9 mouse cellular contexts compared by ENCODE assay signal in the genomic region with DNA sequence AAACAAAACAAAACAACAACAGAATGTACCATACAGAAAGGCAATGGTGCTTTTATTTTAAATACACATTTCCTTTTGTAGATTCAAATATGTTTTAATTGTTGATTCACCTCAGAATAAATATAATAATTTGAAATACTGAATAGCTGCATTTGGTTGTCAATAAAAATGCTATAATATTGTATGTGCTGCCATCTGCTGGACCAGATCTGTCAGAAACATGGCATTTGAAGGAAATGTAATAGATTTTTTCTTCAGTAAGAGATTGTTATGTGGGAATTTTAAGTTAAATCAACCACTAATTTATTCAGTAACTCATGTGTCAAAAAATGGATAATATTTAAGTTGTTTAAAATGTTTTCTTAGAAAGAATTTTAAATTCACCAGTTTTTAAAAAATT. TPM values are rescaled to one million over a fixed set of nuclear protein-coding genes. Genes with fewer than 3 reads are reported as not detected.
DNase-seq lines count a peak whose midpoint lies in the region; TF ChIP-seq lines count a peak whose summit lies in the region.
"Had no signal": no experiment of that assay in that cellular context is flagged by ENCODE, and none has a peak within 500 bp of the region (broad histone marks: within the 10 kb centered on the region; RNA-seq: fewer than 3 reads in every experiment).

No protein-coding gene starts in this region.

- intact Hi-C loops in heart, adult 2 months (cut with DNase I): loop anchor here (5.0 kb wide), 1 partner anchor 905 kb away; no protein-coding TSS in a partner anchor
- intact Hi-C loops in heart, postnatal 25 days (cut with DNase I): no loop called here
- intact Hi-C loops in left cerebral cortex, postnatal 4 days (cut with DNase I): no loop called here

- H3K27ac ChIP-seq in heart, adult 2 months: no peak overlapping the region
- H3K27ac ChIP-seq: embryonic facial prominence, embryonic 12.5 days had no signal

- H3K36me3 ChIP-seq in heart, adult 2 months (ENCODE audit: control insufficient read depth, insufficient read depth, low read length): no peaks in the 10 kb centered on the region
- H3K36me3 ChIP-seq: embryonic facial prominence, embryonic 12.5 days had no signal

- no peak for TF ChIP-seq POLR2A in heart, adult 2 months (IDR thresholded peaks at IDR 0.05; ENCODE audit: insufficient read depth, low read depth, low read length)

- no peaks in the 10 kb centered on the region for H3K27me3 ChIP-seq in heart, adult 2 months (ENCODE audit: control insufficient read depth, insufficient read depth, low read length)
- H3K27me3 ChIP-seq: embryonic facial prominence, embryonic 12.5 days had no signal

- no peak overlapping the region for H3K9ac ChIP-seq in heart, adult 2 months (ENCODE audit: low read depth, low read length)
- H3K9ac ChIP-seq: embryonic facial prominence, embryonic 12.5 days had no signal

- no peaks in the 10 kb centered on the region for H3K4me1 ChIP-seq in heart, adult 2 months (ENCODE audit: control insufficient read depth, insufficient read depth, low read length)
- H3K4me1 ChIP-seq: embryonic facial prominence, embryonic 12.5 days had no signal

- TF ChIP-seq CTCF in heart, adult 2 months (IDR thresholded peaks at IDR 0.05): peak; percentile 65

- no peak for TF ChIP-seq EP300 in heart, adult 2 months (IDR thresholded peaks at IDR 0.05; ENCODE audit: insufficient read depth, low read depth, low read length)

- DNase-seq in heart, adult 2 months: no peak
- no peak for DNase-seq in heart, postnatal 25 days (ENCODE audit: low spot score)
- DNase-seq in left cerebral cortex, postnatal 4 days: peak; percentile 14
- no peak for DNase-seq in left cerebral cortex, adult 11 months (ENCODE audit: low spot score)
- peak; percentile 31 for DNase-seq in 3T3-L1 (ENCODE audit: low read depth, low spot score)
- peak; percentile 21 for DNase-seq in NIH3T3 (ENCODE audit: low read depth)
- no peak for DNase-seq in yolk sac, embryonic 10.5 days (ENCODE audit: low spot score)
- DNase-seq in cerebellum, postnatal 36 days: no peak

- no peaks in the 10 kb centered on the region for H3K79me2 ChIP-seq in heart, adult 2 months (replicated peaks; ENCODE audit: control insufficient read depth, insufficient read depth, low read length)

- H3K4me3 ChIP-seq in heart, adult 2 months: no peak overlapping the region
- H3K4me3 ChIP-seq: embryonic facial prominence, embryonic 12.5 days had no signal

RNA-seq across cellular contexts. Expression of a gene that starts 22.6 kb away (rescaled TPM):
- under 1 TPM; 0.32 to 0.47 TPM for total RNA-seq in heart, adult 2 months (2021)
- polyA plus RNA-seq in heart, adult 2 months (2012; rRNA removed): 0.53 and 1.1 TPM in 2 replicates
- total RNA-seq in heart, postnatal 25 days (2021): 1 to 10 TPM in 1 of 2 experiments, under 1 TPM in 1; 0.89 to 1.1 TPM
- 1 to 10 TPM in 1 of 2 experiments, under 1 TPM in 1; 0.90 to 1.4 TPM for total RNA-seq in left cerebral cortex, postnatal 4 days (2021)

Comparison
In these comparisons a context has a peak if more than half of its experiments do, and no peak if none do; other contexts are left out.
1. DNase-seq: peak in left cerebral cortex, postnatal 4 days (single experiment), 3T3-L1 (single experiment) and NIH3T3 (single experiment); none in heart, adult 2 months (0 of 2), heart, postnatal 25 days (single experiment), left cerebral cortex, adult 11 months (single experiment), yolk sac, embryonic 10.5 days (single experiment) and cerebellum, postnatal 36 days (0 of 2).